Mouse (Mus musculus) stomach, embryonic 14.5 days (tissue): ENCODE measurements around the gene Foxb1. TPM values are rescaled to one million over a fixed set of nuclear protein-coding genes. Genes with fewer than 3 reads are reported as not detected.

ENCODE experiments used
- ATAC-seq: fragments of 200-750 bp; cut with Nextera tagmentation; 2 replicates; pipeline ENCODE4 v1.8.0; 2017; ENCODE audit warnings: low read depth, moderate TSS enrichment; ENCODE audit not compliant: insufficient number of reproducible peaks, insufficient read depth, low FRiP score
- H3K27ac ChIP-seq: fragments of 300-500 bp; sonication (generic); 2 replicates; pipeline ENCODE4 v1.5.1; 2014; ENCODE audit warnings: mild to moderate bottlenecking, low read length, moderate library complexity, mixed read lengths
- H3K27me3 ChIP-seq: fragments of 300-500 bp; sonication (generic); 2 replicates; pipeline ENCODE4 v1.6.1; 2014; ENCODE audit warnings: low read length, control low read depth, mixed read lengths; ENCODE audit not compliant: control insufficient read depth, insufficient read depth
- H3K36me3 ChIP-seq: fragments of 300-500 bp; sonication (generic); 2 replicates; pipeline ENCODE4 v1.6.1; 2014; ENCODE audit warnings: mild to moderate bottlenecking, control low read depth, low read length, moderate library complexity, mixed read lengths; ENCODE audit not compliant: control insufficient read depth, insufficient read depth
- H3K4me1 ChIP-seq: fragments of 300-500 bp; sonication (generic); 2 replicates; pipeline ENCODE4 v1.6.1; 2014; ENCODE audit warnings: low read length, control low read depth, mixed read lengths; ENCODE audit not compliant: control insufficient read depth, insufficient read depth
- H3K4me2 ChIP-seq: fragments of 300-500 bp; sonication (generic); replicated peaks from 2 replicates; pipeline ENCODE4 v1.6.1; 2014; ENCODE audit warnings: low read depth, low read length, control low read depth
- H3K4me3 ChIP-seq: fragments of 300-500 bp; sonication (generic); 2 replicates; pipeline ENCODE4 v1.5.1; 2014; ENCODE audit warnings: low read depth, low read length, control low read depth
- H3K9ac ChIP-seq: fragments of 300-500 bp; sonication (generic); replicated peaks from 2 replicates; pipeline ENCODE4 v1.6.1; 2014; ENCODE audit warnings: low read depth, mild to moderate bottlenecking, control low read depth, low read length, moderate library complexity, mixed read lengths
- H3K9me3 ChIP-seq: fragments of 300-500 bp; sonication (generic); 2 replicates; pipeline ENCODE4 v1.6.1; 2016; ENCODE audit warnings: low read depth, low read length, control low read depth; ENCODE audit not compliant: control insufficient read depth
- WGBS: fragments of 180-500 bp; shearing (Covaris S2); extraction: QIAGEN DNeasy Blood & Tissue Kit; methylation state at CpG from one replicate; pipeline ENCODE4 v1.1.7; 2014; 5-methylcytosine and 5-hydroxymethylcytosine counted together
- polyA plus RNA-seq: library from polyadenylated mRNA; unstranded; fragments of >200 nt; fragmentation: Nextera tagmentation; extraction: Ambion mirVana; gene quantifications from 2 replicates; pipeline ENCODE4 v1.2.1, GENCODE M21; 2014

Gene Foxb1
- not detected in 2 replicates for polyA plus RNA-seq

GRCm38 (mm10) chr9:69760371-69761301 lies at the start of gene Foxb1:
Gene Foxb1, minus strand, starts transcription at chr9:69760940.
- ATAC-seq, result no peak
- H3K4me2 ChIP-seq, result no peak within 1 kb of the TSS
- no peak within 1 kb of the TSS for H3K4me3 ChIP-seq

GRCm38 (mm10) chr9:69790562-69790961 lies 29.8 kb upstream of the Foxb1 start:
- Histone ChIP-seq H3K4me3 (no peak overlapping the region), H3K4me2 (no peak overlapping the region), H3K27me3 (no peaks in the 10 kb centered on the region), H3K27ac (no peak overlapping the region), H3K9ac (no peak overlapping the region), H3K4me1 (no peaks in the 10 kb centered on the region), H3K36me3 (no peaks in the 10 kb centered on the region), H3K9me3 (no peaks in the 10 kb centered on the region; the same call in 1 of the 2 replicates)
- 59% methylated on average over 7 of the region's 7 CpGs for WGBS
- no peak for ATAC-seq

More at GRCm38 (mm10) chr9:69760371-69761301, at the start of gene Foxb1:
- H3K4me1 ChIP-seq, result no peaks in the 10 kb centered on the region
- no peak within 1 kb of the TSS for H3K9ac ChIP-seq
- WGBS, result under 1% methylated on average over 60 of the region's 60 CpGs
- no peaks in the 10 kb centered on the region for H3K36me3 ChIP-seq
- H3K27me3 ChIP-seq, result peaks cover 89% of the 10 kb centered on the region
- H3K27ac ChIP-seq, result no peak within 1 kb of the TSS
- no peaks in the 10 kb centered on the region for H3K9me3 ChIP-seq

GRCm38 (mm10) chr9:69779996-69780395 lies 19.3 kb upstream of the Foxb1 start:
- no peaks in the 10 kb centered on the region for H3K27me3 ChIP-seq
- no peak for ATAC-seq
- H3K4me1 ChIP-seq, result no peaks in the 10 kb centered on the region
- H3K4me2 ChIP-seq, result no peak overlapping the region
- H3K27ac ChIP-seq, result no peak overlapping the region
- no peak overlapping the region for H3K4me3 ChIP-seq
- no peaks in the 10 kb centered on the region for H3K9me3 ChIP-seq
- 79% methylated on average over 2 of the region's 2 CpGs for WGBS
- no peak overlapping the region for H3K9ac ChIP-seq
- no peaks in the 10 kb centered on the region for H3K36me3 ChIP-seq

- WGBS, result 5% methylated on average over 21 of the region's 21 CpGs
- H3K4me1 ChIP-seq, result no peaks in the 10 kb centered on the region
- no peak overlapping the region for H3K9ac ChIP-seq
- no peak overlapping the region for H3K27ac ChIP-seq
- no peak for ATAC-seq
- H3K4me2 ChIP-seq, result no peak overlapping the region
- peaks cover 53% of the 10 kb centered on the region for H3K27me3 ChIP-seq
- no peak overlapping the region for H3K4me3 ChIP-seq
- no peaks in the 10 kb centered on the region for H3K9me3 ChIP-seq
- H3K36me3 ChIP-seq, result no peaks in the 10 kb centered on the region
These were observed 9.3 kb upstream of the Foxb1 start for GRCm38 (mm10) chr9:69769949-69770585.

GRCm38 (mm10) chr9:69769091-69769948 lies 8.6 kb upstream of the Foxb1 start:
- H3K9ac ChIP-seq, result no peak overlapping the region
- no peaks in the 10 kb centered on the region for H3K9me3 ChIP-seq
- H3K4me3 ChIP-seq, result no peak overlapping the region
- H3K36me3 ChIP-seq, result no peaks in the 10 kb centered on the region
- ATAC-seq, result no peak
- H3K4me2 ChIP-seq, result no peak overlapping the region
- no peak overlapping the region for H3K27ac ChIP-seq
- H3K27me3 ChIP-seq, result peaks cover 58% of the 10 kb centered on the region
- H3K4me1 ChIP-seq, result no peaks in the 10 kb centered on the region
- 2% methylated on average over 36 of the region's 36 CpGs for WGBS

GRCm38 (mm10) chr9:69768136-69768875 lies 7.6 kb upstream of the Foxb1 start:
- WGBS, result 1% methylated on average over 28 of the region's 28 CpGs
- Histone ChIP-seq H3K4me2 (no peak overlapping the region), H3K4me3 (no peak overlapping the region), H3K4me1 (no peaks in the 10 kb centered on the region), H3K9me3 (no peaks in the 10 kb centered on the region), H3K27me3 (peaks cover 64% of the 10 kb centered on the region), H3K27ac (no peak overlapping the region), H3K36me3 (no peaks in the 10 kb centered on the region), H3K9ac (no peak overlapping the region)
- ATAC-seq, result no peak

- Histone ChIP-seq H3K4me1 (no peaks in the 10 kb centered on the region), H3K4me2 (no peak overlapping the region), H3K9ac (no peak overlapping the region), H3K27me3 (peaks cover 73% of the 10 kb centered on the region), H3K36me3 (no peaks in the 10 kb centered on the region), H3K27ac (no peak overlapping the region), H3K9me3 (no peaks in the 10 kb centered on the region), H3K4me3 (no peak overlapping the region)
- ATAC-seq, result no peak
- under 1% methylated on average over 10 of the region's 12 CpGs for WGBS
These were observed 6.7 kb upstream of the Foxb1 start for GRCm38 (mm10) chr9:69767421-69767820.
